ENCODE assay signal across 8 mouse cellular contexts in genomic region chr2:180966092-180966882, GRCm38 (mm10). TPM values are rescaled to one million over a fixed set of nuclear protein-coding genes. Genes with fewer than 3 reads are reported as not detected.
DNase-seq lines count a peak whose midpoint lies in the region; ATAC-seq and TF ChIP-seq lines count a peak whose summit lies in the region.

No protein-coding gene starts in this region.

- H3K27ac ChIP-seq in MEL (ENCODE audit: control insufficient read depth, low read depth, low read length), result peak overlapping the region; percentile 51
- H3K27ac ChIP-seq in embryonic facial prominence, embryonic 15.5 days (replicated peaks), result peak overlapping the region; percentile 90
- H3K27ac ChIP-seq in intestine, postnatal 0 days (ENCODE audit: low read depth, low read length), result peak overlapping the region; percentile 92
- peak overlapping the region; percentile 80 for H3K27ac ChIP-seq in macrophage

- H3K4me2 ChIP-seq in embryonic facial prominence, embryonic 15.5 days (replicated peaks), result peak overlapping the region; percentile 60
- H3K4me2 ChIP-seq in intestine, postnatal 0 days (replicated peaks; ENCODE audit: low read depth), result peak overlapping the region; percentile 87

- no peak for TF ChIP-seq RAD21 in MEL (IDR thresholded peaks at IDR 0.05; ENCODE audit: low read depth, low read length)

- H3K4me1 ChIP-seq in MEL (ENCODE audit: control insufficient read depth in 1 of 2, insufficient read depth in 2 of 2, low read length in 2 of 2), result peaks cover 2 to 7% of the 10 kb centered on the region in 2 experiments; a peak in 2 of 4 replicates
- peaks cover 24% of the 10 kb centered on the region for H3K4me1 ChIP-seq in embryonic facial prominence, embryonic 15.5 days
- 0 out of 2 replicates have a peak, but pooled peaks cover 15% of the 10 kb centered on the region for H3K4me1 ChIP-seq in intestine, postnatal 0 days (replicated peaks; ENCODE audit: control insufficient read depth, insufficient read depth, low read length)

- H3K9ac ChIP-seq in MEL (ENCODE audit: control insufficient read depth, low read depth, low read length, poor library complexity, severe bottlenecking), result peak overlapping the region; percentile 78
- peak overlapping the region; percentile 54 for H3K9ac ChIP-seq in embryonic facial prominence, embryonic 15.5 days
- peak overlapping the region; percentile 97 for H3K9ac ChIP-seq in intestine, postnatal 0 days (ENCODE audit: low read depth, low read length)

- no peak for TF ChIP-seq EP300 in MEL (IDR thresholded peaks at IDR 0.05; ENCODE audit: low read depth in 1 of 2, low read length in 2 of 2)

- TF ChIP-seq POLR2A in MEL (IDR thresholded peaks at IDR 0.05; ENCODE audit: control insufficient read depth in 1 of 2, insufficient read depth in 1 of 2, low read depth in 1 of 2, low read length in 2 of 2, poor library complexity in 1 of 2), result no peak

- H3K36me3 ChIP-seq in MEL (ENCODE audit: control insufficient read depth in 1 of 2, insufficient read depth in 2 of 2, low read length in 2 of 2) (peaks cover 0 to 11% of the 10 kb centered on the region in 2 experiments; a peak in 3 of 4 replicates), macrophage (ENCODE audit: inconsistent target) (peaks cover 4% of the 10 kb centered on the region)
- H3K36me3 ChIP-seq in embryonic facial prominence, embryonic 15.5 days, result peaks cover 24% of the 10 kb centered on the region
- peaks cover 18% of the 10 kb centered on the region for H3K36me3 ChIP-seq in intestine, postnatal 0 days (ENCODE audit: control insufficient read depth, insufficient read depth)

- ATAC-seq in embryonic facial prominence, embryonic 15.5 days (ENCODE audit: insufficient number of reproducible peaks, low FRiP score, low TSS enrichment, low read depth), result no peak
- ATAC-seq in intestine, postnatal 0 days, result no peak

- no peaks in the 10 kb centered on the region for H3K9me3 ChIP-seq in MEL (replicated peaks; ENCODE audit: insufficient read depth, low read length)
- H3K9me3 ChIP-seq in embryonic facial prominence, embryonic 15.5 days (replicated peaks), result no peaks in the 10 kb centered on the region
- no peaks in the 10 kb centered on the region for H3K9me3 ChIP-seq in intestine, postnatal 0 days (ENCODE audit: control insufficient read depth)

- WGBS in embryonic facial prominence, embryonic 15.5 days, result 11% methylated on average over 14 of the region's 14 CpGs
- 8% methylated on average over 14 of the region's 14 CpGs for WGBS in intestine, postnatal 0 days
- WGBS in macrophage (ENCODE audit: missing documents), result 5% methylated on average over 14 of the region's 14 CpGs

- intact Hi-C loops in gastrocnemius, postnatal 14 days (cut with DNase I; ENCODE audit: low total_unique reads), result no loop called here

- DNase-seq in layer of hippocampus, adult 11-12 months (ENCODE audit: low spot score), result peak; percentile 36
- DNase-seq in layer of hippocampus, adult 9-10 months (ENCODE audit: low spot score), result no peak
- peak; percentile 69 for DNase-seq in MEL (ENCODE audit: low read depth, low spot score)
- peak; percentile 28 for DNase-seq in thymus, postnatal 4 days
- DNase-seq in gastrocnemius, postnatal 14 days, result no peak

- TF ChIP-seq CTCF in MEL (IDR thresholded peaks at IDR 0.05 in 2 of 3, conservative IDR thresholded peaks at IDR 0.05 in 1 of 3; ENCODE audit: control insufficient read depth in 1 of 3, insufficient read depth in 1 of 3, low read depth in 2 of 3, low read length in 3 of 3, poor library complexity in 1 of 3, severe bottlenecking in 1 of 3), result peak in 1 of 3 experiments; percentile 42; a peak in 3 of 6 replicates
- peak; percentile 74 for TF ChIP-seq CTCF in intestine, postnatal 0 days (IDR thresholded peaks at IDR 0.05; ENCODE audit: low read depth)

- H3K4me3 ChIP-seq in MEL (ENCODE audit: control insufficient read depth in 1 of 2, insufficient read depth in 1 of 2, low read depth in 2 of 2, low read length in 2 of 2) (peak overlapping the region; percentile 72 to 88), macrophage (ENCODE audit: inconsistent target) (peak overlapping the region; percentile 97)
- peak overlapping the region; percentile 78 for H3K4me3 ChIP-seq in embryonic facial prominence, embryonic 15.5 days (replicated peaks)
- peak overlapping the region; percentile 86 for H3K4me3 ChIP-seq in intestine, postnatal 0 days (ENCODE audit: low read depth, low read length)

- no peaks in the 10 kb centered on the region for H3K27me3 ChIP-seq in MEL (ENCODE audit: control insufficient read depth in 1 of 2, insufficient read depth in 2 of 2, low read length in 2 of 2)
- H3K27me3 ChIP-seq in embryonic facial prominence, embryonic 15.5 days, result peaks cover 3% of the 10 kb centered on the region; the same call in 1 of the 2 replicates
- H3K27me3 ChIP-seq in intestine, postnatal 0 days (replicated peaks; ENCODE audit: control insufficient read depth, insufficient read depth, low read length), result no peaks in the 10 kb centered on the region

- H3K79me2 ChIP-seq in MEL (ENCODE audit: control insufficient read depth, insufficient read depth, low read length, poor library complexity), result peaks cover 21% of the 10 kb centered on the region
- peaks cover 37% of the 10 kb centered on the region for H3K79me2 ChIP-seq in macrophage (ENCODE audit: inconsistent target)

TF ChIP-seq in MEL, 35 proteins besides CTCF, POLR2A, EP300 and RAD21 (continues in another document):
- no peak for TF ChIP-seq ZNF384 (IDR thresholded peaks at IDR 0.05; ENCODE audit: low read depth, low read length)
- TF ChIP-seq ZMIZ1 (IDR thresholded peaks at IDR 0.05; ENCODE audit: low read depth, low read length), result 0 out of 2 replicates have a peak, but pooled peaks have one; percentile 23

RNA-seq across cellular contexts. Expression of gene Arfgap1, which starts 0.7 kb away (rescaled TPM):
- total RNA-seq in MEL (2012; rRNA removed), result 39.3 and 50.5 TPM in 2 replicates
- 10 to 100 TPM in 1 of 2 experiments, not detected in 1; 57.1 TPM for polyA plus RNA-seq in MEL (2012; ENCODE audit: insufficient read depth in 1 of 2, insufficient read length in 2 of 2, low read depth in 1 of 2, low replicate concordance in 2 of 2, missing spikeins in 1 of 2)
- polyA plus RNA-seq in embryonic facial prominence, embryonic 15.5 days (2015; fragmentation: Nextera tagmentation; extraction: Ambion mirVana), result 135 and 144 TPM in 2 replicates
- 44.0 and 51.9 TPM in 2 replicates for polyA plus RNA-seq in intestine, postnatal 0 days (2015; fragmentation: Nextera tagmentation; extraction: Ambion mirVana)
- total RNA-seq in macrophage (2018; cell fraction: chromatin; rRNA removed), result 100 to 1,000 TPM; 102 to 214 (median 156) TPM
- 10 to 100 TPM; 18.0 to 33.9 (median 25.3) TPM for total RNA-seq in macrophage (2018; cell fraction: cytosol; rRNA removed)
- 100 to 1,000 TPM in 4 of 26 experiments, 10 to 100 TPM in 22; 45.9 to 116 (median 68.2) TPM for total RNA-seq in macrophage (2018; cell fraction: nucleus; rRNA removed)
- 24.6 to 27.3 TPM (median 25.5 TPM) in 3 replicates for polyA plus RNA-seq in macrophage (2018)
- total RNA-seq in gastrocnemius, postnatal 14 days (2021), result 10 to 100 TPM; 32.1 to 33.9 TPM

RNA-seq across cellular contexts. Expression of gene Nkain4, which starts 11.8 kb away (rescaled TPM):
- total RNA-seq in MEL (2012; rRNA removed), result not detected in 2 replicates
- polyA plus RNA-seq in MEL (2012; ENCODE audit: insufficient read depth in 1 of 2, insufficient read length in 2 of 2, low read depth in 1 of 2, low replicate concordance in 2 of 2, missing spikeins in 1 of 2), result not detected
- polyA plus RNA-seq in embryonic facial prominence, embryonic 15.5 days (2015; fragmentation: Nextera tagmentation; extraction: Ambion mirVana), result 12.9 and 17.6 TPM in 2 replicates
- 22.9 and 25.9 TPM in 2 replicates for polyA plus RNA-seq in intestine, postnatal 0 days (2015; fragmentation: Nextera tagmentation; extraction: Ambion mirVana)
- 1 to 10 TPM in 1 of 26 experiments, not detected in 25; 2.6 TPM for total RNA-seq in macrophage (2018; cell fraction: chromatin; rRNA removed)
- total RNA-seq in macrophage (2018; cell fraction: cytosol; rRNA removed), result not detected
- total RNA-seq in macrophage (2018; cell fraction: nucleus; rRNA removed), result not detected
- polyA plus RNA-seq in macrophage (2018), result not detected in 3 replicates
- under 1 TPM; 0.82 TPM for total RNA-seq in gastrocnemius, postnatal 14 days (2021)

RNA-seq across cellular contexts. Expression of gene Col20a1, which starts 20.0 kb away (rescaled TPM):
- 0.13 and 0.23 TPM in 2 replicates for total RNA-seq in MEL (2012; rRNA removed)
- polyA plus RNA-seq in MEL (2012; ENCODE audit: insufficient read depth in 1 of 2, insufficient read length in 2 of 2, low read depth in 1 of 2, low replicate concordance in 2 of 2, missing spikeins in 1 of 2) (under 1 TPM in 1 of 2 experiments, not detected in 1; 0.40 TPM), macrophage (2018) (0.31 to 0.83 TPM (median 0.33 TPM) in 3 replicates)
- 3.3 and 3.5 TPM in 2 replicates for polyA plus RNA-seq in embryonic facial prominence, embryonic 15.5 days (2015; fragmentation: Nextera tagmentation; extraction: Ambion mirVana)
- 0.43 and 0.80 TPM in 2 replicates for polyA plus RNA-seq in intestine, postnatal 0 days (2015; fragmentation: Nextera tagmentation; extraction: Ambion mirVana)
- 10 to 100 TPM in 22 of 26 experiments, 1 to 10 TPM in 4; 8.6 to 24.2 (median 15.1) TPM for total RNA-seq in macrophage (2018; cell fraction: chromatin; rRNA removed)
- 1 to 10 TPM in 3 of 26 experiments, under 1 TPM in 23; 0.26 to 1.3 (median 0.49) TPM for total RNA-seq in macrophage (2018; cell fraction: cytosol; rRNA removed)
- 10 to 100 TPM in 1 of 26 experiments, 1 to 10 TPM in 25; 2.7 to 10.9 (median 6.1) TPM for total RNA-seq in macrophage (2018; cell fraction: nucleus; rRNA removed)
- total RNA-seq in gastrocnemius, postnatal 14 days (2021), result 1 to 10 TPM; 5.5 to 5.6 TPM

RNA-seq across cellular contexts. Expression of gene Birc7, which starts 37.5 kb away (rescaled TPM):
- total RNA-seq in MEL (2012; rRNA removed), result not detected in 2 replicates
- polyA plus RNA-seq in MEL (2012; ENCODE audit: insufficient read depth in 1 of 2, insufficient read length in 2 of 2, low read depth in 1 of 2, low replicate concordance in 2 of 2, missing spikeins in 1 of 2) (not detected), macrophage (2018) (not detected in 3 replicates)
- polyA plus RNA-seq in embryonic facial prominence, embryonic 15.5 days (2015; fragmentation: Nextera tagmentation; extraction: Ambion mirVana), result not detected in 2 replicates
- not detected in 2 replicates for polyA plus RNA-seq in intestine, postnatal 0 days (2015; fragmentation: Nextera tagmentation; extraction: Ambion mirVana)
- total RNA-seq in macrophage (2018; cell fraction: chromatin; rRNA removed), result not detected
- not detected for total RNA-seq in macrophage (2018; cell fraction: cytosol; rRNA removed)
- not detected for total RNA-seq in macrophage (2018; cell fraction: nucleus; rRNA removed)
- total RNA-seq in gastrocnemius, postnatal 14 days (2021), result not detected

RNA-seq across cellular contexts. Expression of gene Ythdf1, which starts 45.5 kb away (rescaled TPM):
- total RNA-seq in MEL (2012; rRNA removed), result 33.0 and 36.8 TPM in 2 replicates
- 10 to 100 TPM in 1 of 2 experiments, not detected in 1; 72.2 TPM for polyA plus RNA-seq in MEL (2012; ENCODE audit: insufficient read depth in 1 of 2, insufficient read length in 2 of 2, low read depth in 1 of 2, low replicate concordance in 2 of 2, missing spikeins in 1 of 2)
- 57.9 and 59.7 TPM in 2 replicates for polyA plus RNA-seq in embryonic facial prominence, embryonic 15.5 days (2015; fragmentation: Nextera tagmentation; extraction: Ambion mirVana)
- 24.2 and 26.8 TPM in 2 replicates for polyA plus RNA-seq in intestine, postnatal 0 days (2015; fragmentation: Nextera tagmentation; extraction: Ambion mirVana)
- total RNA-seq in macrophage (2018; cell fraction: chromatin; rRNA removed), result 10 to 100 TPM in 24 of 26 experiments, 1 to 10 TPM in 2; 7.3 to 64.1 (median 26.1) TPM
- 10 to 100 TPM; 30.0 to 61.1 (median 39.2) TPM for total RNA-seq in macrophage (2018; cell fraction: cytosol; rRNA removed)
- 10 to 100 TPM; 14.2 to 80.8 (median 42.7) TPM for total RNA-seq in macrophage (2018; cell fraction: nucleus; rRNA removed)
- polyA plus RNA-seq in macrophage (2018), result 27.2 to 34.6 TPM (median 28.8 TPM) in 3 replicates
- 10 to 100 TPM; 29.5 to 30.3 TPM for total RNA-seq in gastrocnemius, postnatal 14 days (2021)

Comparison
In these comparisons a context has a peak if more than half of its experiments do, and no peak if none do; other contexts are left out.
1. DNase-seq: peak in layer of hippocampus, adult 11-12 months (single experiment), MEL (single experiment) and thymus, postnatal 4 days (single experiment); none in layer of hippocampus, adult 9-10 months (single experiment) and gastrocnemius, postnatal 14 days (single experiment).
2. RNA of gene Nkain4, which starts 11.8 kb away (polyA plus RNA-seq): 22.9 to 25.9 TPM in intestine, postnatal 0 days and 12.9 to 17.6 TPM in embryonic facial prominence, embryonic 15.5 days; not detected in MEL and not detected in macrophage; every median in the first group is over 10 times any median in the second.
3. Peak in every context shown above with its lines, with median percentiles within 50 percentile points of each other: H3K27ac ChIP-seq, H3K4me3 ChIP-seq and H3K9ac ChIP-seq.